18 mouse cellular contexts compared by ENCODE assay signal in the genomic region with DNA sequence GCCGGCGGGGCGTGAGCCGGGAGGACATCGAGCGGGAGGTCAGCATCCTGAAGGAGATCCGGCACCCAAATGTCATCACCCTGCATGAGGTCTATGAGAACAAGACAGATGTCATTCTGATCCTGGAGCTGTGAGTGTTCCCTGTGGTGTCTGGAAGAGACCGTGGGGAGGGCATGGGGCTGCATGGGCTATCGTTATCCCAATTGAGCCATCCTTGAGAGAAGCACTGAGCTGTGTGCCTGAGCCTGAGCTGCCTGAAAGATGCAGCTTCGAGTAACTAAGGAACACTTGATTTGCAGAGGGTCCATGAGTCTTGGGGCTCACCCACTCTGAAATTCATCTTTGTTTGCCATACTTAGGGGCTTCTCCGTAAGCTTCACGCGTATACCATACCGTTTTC.
DNase-seq lines count a peak whose midpoint lies in the region; ATAC-seq lines count a peak whose summit lies in the region.
"Had no signal": no experiment of that assay in that cellular context is flagged by ENCODE, and none has a peak within 500 bp of the region (broad histone marks: within the 10 kb centered on the region; RNA-seq: fewer than 3 reads in every experiment).

No protein-coding gene starts in this region.

- H3K36me3 ChIP-seq in embryonic facial prominence, embryonic 12.5 days, result no peaks in the 10 kb centered on the region
- peaks cover 28% of the 10 kb centered on the region for H3K36me3 ChIP-seq in embryonic facial prominence, embryonic 10.5 days (replicated peaks)
- no peaks in the 10 kb centered on the region for H3K36me3 ChIP-seq in hindbrain, embryonic 16.5 days (ENCODE audit: control insufficient read depth, insufficient read depth, low read length)
- H3K36me3 ChIP-seq in hindbrain, embryonic 11.5 days (ENCODE audit: control insufficient read depth, insufficient read depth, low read length), result no peaks in the 10 kb centered on the region
- no peaks in the 10 kb centered on the region; the same call in 1 of the 2 replicates for H3K36me3 ChIP-seq in midbrain, embryonic 15.5 days (replicated peaks)
- no peaks in the 10 kb centered on the region; the same call in 1 of the 2 replicates for H3K36me3 ChIP-seq in midbrain, embryonic 16.5 days (ENCODE audit: control insufficient read depth, insufficient read depth, low read length)
- peaks cover 7% of the 10 kb centered on the region for H3K36me3 ChIP-seq in limb, embryonic 15.5 days
- H3K36me3 ChIP-seq: heart, embryonic 13.5 days had no signal

- no peak for DNase-seq in embryonic facial prominence, embryonic 10.5 days (ENCODE audit: low spot score)
- no peak for DNase-seq in hindbrain, embryonic 11.5 days (ENCODE audit: low spot score)
- DNase-seq: adrenal gland, adult 8-10 months; cerebellum, adult 9-10 months; kidney, adult 8-10 months; kidney, postnatal 14 days; lung, adult 2 months; lung, postnatal 36 days had no signal

- ATAC-seq in embryonic facial prominence, embryonic 12.5 days (ENCODE audit: insufficient number of reproducible peaks, insufficient read depth, low FRiP score, low TSS enrichment), result no peak
- ATAC-seq in hindbrain, embryonic 16.5 days, result no peak
- ATAC-seq in hindbrain, embryonic 11.5 days (ENCODE audit: low FRiP score), result no peak
- no peak for ATAC-seq in midbrain, embryonic 15.5 days (replicated peaks)
- ATAC-seq in midbrain, embryonic 16.5 days, result no peak
- no peak for ATAC-seq in limb, embryonic 15.5 days (ENCODE audit: insufficient number of reproducible peaks, low FRiP score, low TSS enrichment, low read depth)
- ATAC-seq in megakaryocyte, adult 5-6 weeks (ENCODE audit: poor library complexity, severe bottlenecking), result no peak
- ATAC-seq: CD4-positive, CD25-positive, alpha-beta regulatory T cell, adult 4 months; liver, embryonic 12.5 days; Patski had no signal

- H3K9ac ChIP-seq in embryonic facial prominence, embryonic 12.5 days, result no peak overlapping the region
- H3K9ac ChIP-seq in hindbrain, embryonic 16.5 days (ENCODE audit: low read depth, low read length), result no peak overlapping the region
- H3K9ac ChIP-seq in hindbrain, embryonic 11.5 days (ENCODE audit: low read depth, low read length), result no peak overlapping the region
- no peak overlapping the region for H3K9ac ChIP-seq in midbrain, embryonic 15.5 days
- no peak overlapping the region for H3K9ac ChIP-seq in midbrain, embryonic 16.5 days (ENCODE audit: low read depth, low read length)
- H3K9ac ChIP-seq in limb, embryonic 15.5 days, result no peak overlapping the region
- H3K9ac ChIP-seq: heart, embryonic 13.5 days; liver, embryonic 12.5 days had no signal

- no peaks in the 10 kb centered on the region for H3K9me3 ChIP-seq in embryonic facial prominence, embryonic 12.5 days
- peaks cover 2% of the 10 kb centered on the region; the same call in 1 of the 2 replicates for H3K9me3 ChIP-seq in embryonic facial prominence, embryonic 10.5 days
- no peaks in the 10 kb centered on the region for H3K9me3 ChIP-seq in hindbrain, embryonic 16.5 days (ENCODE audit: control insufficient read depth, low read length)
- H3K9me3 ChIP-seq in hindbrain, embryonic 11.5 days (ENCODE audit: control insufficient read depth, low read length), result no peaks in the 10 kb centered on the region
- no peaks in the 10 kb centered on the region for H3K9me3 ChIP-seq in midbrain, embryonic 15.5 days
- H3K9me3 ChIP-seq in midbrain, embryonic 16.5 days (replicated peaks; ENCODE audit: control insufficient read depth, low read length, poor library complexity, severe bottlenecking), result no peaks in the 10 kb centered on the region
- H3K9me3 ChIP-seq in limb, embryonic 15.5 days, result no peaks in the 10 kb centered on the region
- H3K9me3 ChIP-seq: liver, embryonic 12.5 days had no signal

- no peak overlapping the region for H3K4me3 ChIP-seq in embryonic facial prominence, embryonic 12.5 days
- no peak overlapping the region for H3K4me3 ChIP-seq in embryonic facial prominence, embryonic 10.5 days
- no peak overlapping the region for H3K4me3 ChIP-seq in hindbrain, embryonic 16.5 days (ENCODE audit: low read length)
- H3K4me3 ChIP-seq in hindbrain, embryonic 11.5 days (ENCODE audit: low read depth, low read length), result no peak overlapping the region
- no peak overlapping the region for H3K4me3 ChIP-seq in midbrain, embryonic 15.5 days
- no peak overlapping the region for H3K4me3 ChIP-seq in midbrain, embryonic 16.5 days (ENCODE audit: low read depth, low read length)
- no peak overlapping the region for H3K4me3 ChIP-seq in limb, embryonic 15.5 days
- H3K4me3 ChIP-seq: heart, embryonic 13.5 days; liver, embryonic 12.5 days had no signal

- H3K27ac ChIP-seq in embryonic facial prominence, embryonic 12.5 days, result peak overlapping the region; percentile 41; the same call in 1 of the 2 replicates
- H3K27ac ChIP-seq in embryonic facial prominence, embryonic 10.5 days (replicated peaks), result no peak overlapping the region
- H3K27ac ChIP-seq in hindbrain, embryonic 16.5 days (ENCODE audit: low read depth, low read length), result peak overlapping the region; percentile 45; the same call in 1 of the 2 replicates
- H3K27ac ChIP-seq in hindbrain, embryonic 11.5 days (ENCODE audit: low read depth, low read length), result no peak overlapping the region
- H3K27ac ChIP-seq in midbrain, embryonic 15.5 days, result 0 out of 2 replicates have a peak overlapping the region, but pooled peaks have one; percentile 6
- no peak overlapping the region for H3K27ac ChIP-seq in midbrain, embryonic 16.5 days (ENCODE audit: low read length)
- peak overlapping the region; percentile 14; the same call in 1 of the 2 replicates for H3K27ac ChIP-seq in limb, embryonic 15.5 days
- H3K27ac ChIP-seq: heart, embryonic 13.5 days; liver, embryonic 12.5 days had no signal

- WGBS in embryonic facial prominence, embryonic 12.5 days, result 84% methylated on average over 14 of the region's 14 CpGs
- WGBS in embryonic facial prominence, embryonic 10.5 days, result 86% methylated on average over 14 of the region's 14 CpGs
- WGBS in hindbrain, embryonic 16.5 days, result 78% methylated on average over 14 of the region's 14 CpGs
- 74% methylated on average over 14 of the region's 14 CpGs for WGBS in hindbrain, embryonic 11.5 days
- 86% methylated on average over 14 of the region's 14 CpGs for WGBS in midbrain, embryonic 15.5 days
- 82% methylated on average over 14 of the region's 14 CpGs for WGBS in midbrain, embryonic 16.5 days
- WGBS in limb, embryonic 15.5 days, result 85% methylated on average over 14 of the region's 14 CpGs

- peaks cover 17% of the 10 kb centered on the region; the same call in 1 of the 2 replicates for H3K4me1 ChIP-seq in embryonic facial prominence, embryonic 12.5 days
- H3K4me1 ChIP-seq in embryonic facial prominence, embryonic 10.5 days, result peaks cover 27% of the 10 kb centered on the region
- H3K4me1 ChIP-seq in hindbrain, embryonic 16.5 days (ENCODE audit: control insufficient read depth, insufficient read depth, low read depth, low read length), result peaks cover 7% of the 10 kb centered on the region; the same call in 1 of the 2 replicates
- no peaks in the 10 kb centered on the region for H3K4me1 ChIP-seq in hindbrain, embryonic 11.5 days (replicated peaks; ENCODE audit: control insufficient read depth, insufficient read depth, low read length)
- H3K4me1 ChIP-seq in midbrain, embryonic 15.5 days, result no peaks in the 10 kb centered on the region
- H3K4me1 ChIP-seq in midbrain, embryonic 16.5 days (ENCODE audit: control insufficient read depth, insufficient read depth, low read length), result 0 out of 2 replicates have a peak, but pooled peaks cover 2% of the 10 kb centered on the region
- peaks cover 25% of the 10 kb centered on the region for H3K4me1 ChIP-seq in limb, embryonic 15.5 days

- no peaks in the 10 kb centered on the region for H3K27me3 ChIP-seq in embryonic facial prominence, embryonic 12.5 days
- H3K27me3 ChIP-seq in embryonic facial prominence, embryonic 10.5 days (replicated peaks; ENCODE audit: low read depth, poor library complexity, severe bottlenecking), result no peaks in the 10 kb centered on the region
- H3K27me3 ChIP-seq in hindbrain, embryonic 16.5 days (replicated peaks; ENCODE audit: control insufficient read depth, insufficient read depth, low read length), result no peaks in the 10 kb centered on the region
- H3K27me3 ChIP-seq in hindbrain, embryonic 11.5 days (ENCODE audit: control insufficient read depth, insufficient read depth, low read length), result no peaks in the 10 kb centered on the region
- no peaks in the 10 kb centered on the region for H3K27me3 ChIP-seq in midbrain, embryonic 15.5 days (replicated peaks)
- no peaks in the 10 kb centered on the region for H3K27me3 ChIP-seq in midbrain, embryonic 16.5 days (ENCODE audit: control insufficient read depth, insufficient read depth, low read depth, low read length)
- no peaks in the 10 kb centered on the region for H3K27me3 ChIP-seq in limb, embryonic 15.5 days
- H3K27me3 ChIP-seq: heart, embryonic 13.5 days; liver, embryonic 12.5 days; Patski had no signal

- H3K4me2 ChIP-seq in embryonic facial prominence, embryonic 12.5 days (replicated peaks), result no peak overlapping the region
- H3K4me2 ChIP-seq in hindbrain, embryonic 16.5 days (ENCODE audit: low read length), result no peak overlapping the region
- no peak overlapping the region for H3K4me2 ChIP-seq in hindbrain, embryonic 11.5 days (replicated peaks; ENCODE audit: low read depth, low read length)
- H3K4me2 ChIP-seq in midbrain, embryonic 15.5 days, result no peak overlapping the region
- no peak overlapping the region for H3K4me2 ChIP-seq in midbrain, embryonic 16.5 days (ENCODE audit: low read length)
- no peak overlapping the region for H3K4me2 ChIP-seq in limb, embryonic 15.5 days
- H3K4me2 ChIP-seq: heart, embryonic 13.5 days; liver, embryonic 12.5 days had no signal

Comparison
In these comparisons a context has a peak if more than half of its experiments do, and no peak if none do; other contexts are left out.
1. H3K27ac ChIP-seq: peak in embryonic facial prominence, embryonic 12.5 days (single experiment), hindbrain, embryonic 16.5 days (single experiment), midbrain, embryonic 15.5 days (single experiment) and limb, embryonic 15.5 days (single experiment); none in embryonic facial prominence, embryonic 10.5 days (single experiment), hindbrain, embryonic 11.5 days (single experiment) and midbrain, embryonic 16.5 days (single experiment).